22 mouse cellular contexts compared by ENCODE assay signal in genomic region chr3:49009211-49009967, GRCm38 (mm10).
DNase-seq lines count a peak whose midpoint lies in the region; ATAC-seq and TF ChIP-seq lines count a peak whose summit lies in the region.
"Had no signal": no experiment of that assay in that cellular context is flagged by ENCODE, and none has a peak within 500 bp of the region (broad histone marks: within the 10 kb centered on the region; RNA-seq: fewer than 3 reads in every experiment).

No protein-coding gene starts in this region.

- H3K36me3 ChIP-seq in forebrain, embryonic 14.5 days (ENCODE audit: control insufficient read depth, insufficient read depth, low read length): no peaks in the 10 kb centered on the region
- no peaks in the 10 kb centered on the region for H3K36me3 ChIP-seq in forebrain, embryonic 10.5 days (replicated peaks)
- H3K36me3 ChIP-seq in hindbrain, embryonic 16.5 days (ENCODE audit: control insufficient read depth, insufficient read depth, low read length): no peaks in the 10 kb centered on the region
- H3K36me3 ChIP-seq in hindbrain, embryonic 13.5 days: no peaks in the 10 kb centered on the region
- H3K36me3 ChIP-seq in forebrain, postnatal 0 days (ENCODE audit: insufficient read depth): no peaks in the 10 kb centered on the region
- H3K36me3 ChIP-seq in kidney, embryonic 14.5 days (ENCODE audit: control insufficient read depth, insufficient read depth, low read length): no peaks in the 10 kb centered on the region
- H3K36me3 ChIP-seq: heart, embryonic 13.5 days; hindbrain, embryonic 12.5 days; intestine, embryonic 15.5 days; kidney, embryonic 15.5 days; limb, embryonic 10.5 days; liver, embryonic 12.5 days; midbrain, embryonic 13.5 days had no signal

- H3K9ac ChIP-seq in forebrain, embryonic 14.5 days (ENCODE audit: low read length): no peak overlapping the region
- H3K9ac ChIP-seq in hindbrain, embryonic 16.5 days (ENCODE audit: low read depth, low read length): no peak overlapping the region
- H3K9ac ChIP-seq in hindbrain, embryonic 13.5 days: no peak overlapping the region
- no peak overlapping the region for H3K9ac ChIP-seq in forebrain, postnatal 0 days
- no peak overlapping the region for H3K9ac ChIP-seq in kidney, embryonic 14.5 days (ENCODE audit: low read depth, low read length)
- H3K9ac ChIP-seq: heart, embryonic 13.5 days; hindbrain, embryonic 12.5 days; intestine, embryonic 15.5 days; kidney, embryonic 15.5 days; liver, embryonic 12.5 days; midbrain, embryonic 13.5 days had no signal

- no peak for TF ChIP-seq CTCF in forebrain, postnatal 0 days (IDR thresholded peaks at IDR 0.05; ENCODE audit: low read depth)
- TF ChIP-seq CTCF in lung, adult 2 months (IDR thresholded peaks at IDR 0.05; ENCODE audit: insufficient read depth, low read length): no peak

- DNase-seq in forebrain, embryonic 14.5 days (ENCODE audit: low spot score): peak; percentile 80
- DNase-seq in forebrain, embryonic 10.5 days (ENCODE audit: extremely low spot score, low spot score): no peak
- peak; percentile 85 for DNase-seq in forebrain, postnatal 0 days
- DNase-seq in layer of hippocampus, postnatal 14 days (ENCODE audit: low spot score in 2 of 2): peak; percentile 11 to 75
- DNase-seq in lung, adult 2 months: no peak
- DNase-seq: adrenal gland, adult 8-10 months; B cell, adult 2 months; cerebellum, adult 2 months; gastrocnemius, postnatal 10 days; right cerebral cortex, adult 18-20 months; spleen, adult 18-20 months; thymus, postnatal 14 days had no signal

- WGBS in forebrain, embryonic 14.5 days: 79% methylated on average over 6 of the region's 6 CpGs
- WGBS in forebrain, embryonic 10.5 days: 95% methylated on average over 6 of the region's 6 CpGs
- 79% methylated on average over 6 of the region's 6 CpGs for WGBS in hindbrain, embryonic 16.5 days
- 80% methylated on average over 6 of the region's 6 CpGs for WGBS in hindbrain, embryonic 13.5 days
- 64% methylated on average over 6 of the region's 6 CpGs for WGBS in forebrain, postnatal 0 days
- 77% methylated on average over 6 of the region's 6 CpGs for WGBS in kidney, embryonic 14.5 days
- 80% methylated on average over 6 of the region's 6 CpGs for WGBS in lung, adult 2 months

- H3K9me3 ChIP-seq in forebrain, embryonic 14.5 days (replicated peaks; ENCODE audit: control insufficient read depth, low read length): no peaks in the 10 kb centered on the region
- no peaks in the 10 kb centered on the region for H3K9me3 ChIP-seq in forebrain, embryonic 10.5 days
- no peaks in the 10 kb centered on the region for H3K9me3 ChIP-seq in hindbrain, embryonic 16.5 days (ENCODE audit: control insufficient read depth, low read length)
- no peaks in the 10 kb centered on the region for H3K9me3 ChIP-seq in hindbrain, embryonic 13.5 days
- H3K9me3 ChIP-seq in forebrain, postnatal 0 days (ENCODE audit: low read length): no peaks in the 10 kb centered on the region
- H3K9me3 ChIP-seq in kidney, embryonic 14.5 days (ENCODE audit: control insufficient read depth, low read length): no peaks in the 10 kb centered on the region
- H3K9me3 ChIP-seq: heart, embryonic 13.5 days; hindbrain, embryonic 12.5 days; intestine, embryonic 15.5 days; kidney, embryonic 15.5 days; limb, embryonic 10.5 days; liver, embryonic 12.5 days; midbrain, embryonic 13.5 days had no signal

- no peaks in the 10 kb centered on the region for H3K27me3 ChIP-seq in forebrain, embryonic 14.5 days (replicated peaks; ENCODE audit: control insufficient read depth, insufficient read depth, low read length)
- H3K27me3 ChIP-seq in forebrain, embryonic 10.5 days (ENCODE audit: poor library complexity, severe bottlenecking): no peaks in the 10 kb centered on the region
- H3K27me3 ChIP-seq in hindbrain, embryonic 16.5 days (replicated peaks; ENCODE audit: control insufficient read depth, insufficient read depth, low read length): no peaks in the 10 kb centered on the region
- H3K27me3 ChIP-seq in hindbrain, embryonic 13.5 days: no peaks in the 10 kb centered on the region
- no peaks in the 10 kb centered on the region for H3K27me3 ChIP-seq in forebrain, postnatal 0 days (ENCODE audit: insufficient read depth, low read length)
- H3K27me3 ChIP-seq in kidney, embryonic 14.5 days (ENCODE audit: control insufficient read depth, insufficient read depth, low read length): no peaks in the 10 kb centered on the region
- H3K27me3 ChIP-seq: heart, embryonic 13.5 days; hindbrain, embryonic 12.5 days; intestine, embryonic 15.5 days; kidney, embryonic 15.5 days; liver, embryonic 12.5 days; midbrain, embryonic 13.5 days had no signal

- H3K4me2 ChIP-seq in forebrain, embryonic 14.5 days (ENCODE audit: low read length): no peak overlapping the region
- no peak overlapping the region for H3K4me2 ChIP-seq in hindbrain, embryonic 16.5 days (ENCODE audit: low read length)
- no peak overlapping the region for H3K4me2 ChIP-seq in hindbrain, embryonic 13.5 days
- no peak overlapping the region for H3K4me2 ChIP-seq in forebrain, postnatal 0 days (ENCODE audit: low read depth)
- H3K4me2 ChIP-seq in kidney, embryonic 14.5 days (replicated peaks; ENCODE audit: low read depth, low read length): no peak overlapping the region
- H3K4me2 ChIP-seq: heart, embryonic 13.5 days; hindbrain, embryonic 12.5 days; intestine, embryonic 15.5 days; kidney, embryonic 15.5 days; liver, embryonic 12.5 days; midbrain, embryonic 13.5 days had no signal

- no peaks in the 10 kb centered on the region for H3K4me1 ChIP-seq in forebrain, embryonic 14.5 days (ENCODE audit: control insufficient read depth, insufficient read depth, low read length)
- no peaks in the 10 kb centered on the region for H3K4me1 ChIP-seq in forebrain, embryonic 10.5 days
- H3K4me1 ChIP-seq in hindbrain, embryonic 16.5 days (ENCODE audit: control insufficient read depth, insufficient read depth, low read depth, low read length): no peaks in the 10 kb centered on the region
- H3K4me1 ChIP-seq in hindbrain, embryonic 13.5 days (replicated peaks): no peaks in the 10 kb centered on the region
- H3K4me1 ChIP-seq in forebrain, postnatal 0 days (ENCODE audit: insufficient read depth): no peaks in the 10 kb centered on the region
- no peaks in the 10 kb centered on the region for H3K4me1 ChIP-seq in kidney, embryonic 14.5 days (ENCODE audit: control insufficient read depth, insufficient read depth, low read length)
- no peaks in the 10 kb centered on the region for H3K4me1 ChIP-seq in lung, adult 2 months (ENCODE audit: control insufficient read depth, insufficient read depth, low read length)
- H3K4me1 ChIP-seq: heart, embryonic 13.5 days; hindbrain, embryonic 12.5 days; intestine, embryonic 15.5 days; kidney, embryonic 15.5 days; limb, embryonic 10.5 days; liver, embryonic 12.5 days; midbrain, embryonic 13.5 days had no signal

- no peak overlapping the region for H3K4me3 ChIP-seq in forebrain, embryonic 14.5 days (ENCODE audit: low read depth, low read length)
- no peak overlapping the region for H3K4me3 ChIP-seq in forebrain, embryonic 10.5 days
- no peak overlapping the region for H3K4me3 ChIP-seq in hindbrain, embryonic 16.5 days (ENCODE audit: low read length)
- no peak overlapping the region for H3K4me3 ChIP-seq in hindbrain, embryonic 13.5 days
- H3K4me3 ChIP-seq in forebrain, postnatal 0 days (ENCODE audit: low read depth, low read length): no peak overlapping the region
- H3K4me3 ChIP-seq in kidney, embryonic 14.5 days (ENCODE audit: low read length): no peak overlapping the region
- H3K4me3 ChIP-seq in lung, adult 2 months (replicated peaks; ENCODE audit: extremely low read depth, low read depth, low read length): no peak overlapping the region
- H3K4me3 ChIP-seq: heart, embryonic 13.5 days; hindbrain, embryonic 12.5 days; intestine, embryonic 15.5 days; kidney, embryonic 15.5 days; limb, embryonic 10.5 days; liver, embryonic 12.5 days; midbrain, embryonic 13.5 days had no signal

- TF ChIP-seq POLR2A in lung, adult 2 months (IDR thresholded peaks at IDR 0.05; ENCODE audit: borderline replicate concordance, extremely low read depth, low read depth, low read length): no peak

- no peak overlapping the region for H3K27ac ChIP-seq in forebrain, embryonic 14.5 days (ENCODE audit: low read depth, low read length)
- no peak overlapping the region for H3K27ac ChIP-seq in forebrain, embryonic 10.5 days
- no peak overlapping the region for H3K27ac ChIP-seq in hindbrain, embryonic 16.5 days (ENCODE audit: low read depth, low read length)
- H3K27ac ChIP-seq in hindbrain, embryonic 13.5 days: no peak overlapping the region
- H3K27ac ChIP-seq in forebrain, postnatal 0 days (ENCODE audit: low read depth, low read length): no peak overlapping the region
- no peak overlapping the region for H3K27ac ChIP-seq in kidney, embryonic 14.5 days (ENCODE audit: low read depth, low read length)
- H3K27ac ChIP-seq: heart, embryonic 13.5 days; hindbrain, embryonic 12.5 days; intestine, embryonic 15.5 days; kidney, embryonic 15.5 days; limb, embryonic 10.5 days; liver, embryonic 12.5 days; midbrain, embryonic 13.5 days had no signal

- ATAC-seq in forebrain, embryonic 14.5 days: peak; percentile 89; the same call in 1 of the 2 replicates
- ATAC-seq in hindbrain, embryonic 16.5 days: peak; percentile 52; the same call in 1 of the 2 replicates
- no peak for ATAC-seq in hindbrain, embryonic 13.5 days (ENCODE audit: low FRiP score)
- ATAC-seq in forebrain, postnatal 0 days: peak; percentile 97
- ATAC-seq in kidney, embryonic 14.5 days (ENCODE audit: low FRiP score, low TSS enrichment): no peak
- ATAC-seq: intestine, embryonic 15.5 days; liver, embryonic 12.5 days; midbrain, embryonic 13.5 days had no signal

Comparison
In these comparisons a context has a peak if more than half of its experiments do, and no peak if none do; other contexts are left out.
1. ATAC-seq: peak in forebrain, embryonic 14.5 days (single experiment), hindbrain, embryonic 16.5 days (single experiment) and forebrain, postnatal 0 days (single experiment); none in hindbrain, embryonic 13.5 days (single experiment) and kidney, embryonic 14.5 days (single experiment).
2. DNase-seq: peak in forebrain, embryonic 14.5 days (single experiment), forebrain, postnatal 0 days (single experiment) and layer of hippocampus, postnatal 14 days (2 of 2); none in forebrain, embryonic 10.5 days (single experiment) and lung, adult 2 months (single experiment).